Mouse (Mus musculus) heart, embryonic 11.5 days (tissue): ENCODE data around the gene Ctdspl. TPM values are rescaled to one million over a fixed set of nuclear protein-coding genes. Genes with fewer than 3 reads are reported as not detected.

ENCODE experiments used
- ATAC-seq: fragments of 200-750 bp; cut with Nextera tagmentation; replicated peaks from 2 replicates; pipeline ENCODE4 v1.8.0; 2017; ENCODE audit warnings: moderate library complexity; ENCODE audit not compliant: insufficient number of reproducible peaks, low FRiP score, low TSS enrichment
- H3K27ac ChIP-seq: fragments of 300-500 bp; sonication (generic); 2 replicates; pipeline ENCODE4 v1.5.1; 2014; ENCODE audit warnings: mild to moderate bottlenecking, low read depth, low read length
- H3K27me3 ChIP-seq: fragments of 300-500 bp; sonication (generic); 2 replicates; pipeline ENCODE4 v1.6.1; 2014; ENCODE audit warnings: mild to moderate bottlenecking, low read length, mixed read lengths; ENCODE audit not compliant: control insufficient read depth, insufficient read depth
- H3K36me3 ChIP-seq: fragments of 300-500 bp; sonication (generic); 2 replicates; pipeline ENCODE4 v1.6.1; 2014; ENCODE audit warnings: mild to moderate bottlenecking, low read length, moderate library complexity, mixed read lengths; ENCODE audit not compliant: control insufficient read depth, insufficient read depth
- H3K4me1 ChIP-seq: fragments of 300-500 bp; sonication (generic); 2 replicates; pipeline ENCODE4 v1.6.1; 2014; ENCODE audit warnings: low read length; ENCODE audit not compliant: control insufficient read depth, insufficient read depth
- H3K4me2 ChIP-seq: fragments of 300-500 bp; sonication (generic); 2 replicates; pipeline ENCODE4 v1.6.1; 2014; ENCODE audit warnings: mild to moderate bottlenecking, moderate library complexity
- H3K4me3 ChIP-seq: fragments of 300-500 bp; sonication (generic); 2 replicates; pipeline ENCODE4 v1.5.1; 2014; ENCODE audit warnings: low read depth, low read length
- H3K9ac ChIP-seq: fragments of 300-500 bp; sonication (generic); 2 replicates; pipeline ENCODE4 v1.6.1; 2014; ENCODE audit warnings: mild to moderate bottlenecking, low read depth, low read length, moderate library complexity
- H3K9me3 ChIP-seq: fragments of 300-500 bp; sonication (generic); replicated peaks from 2 replicates; pipeline ENCODE4 v1.6.1; 2016; ENCODE audit warnings: low read length; ENCODE audit not compliant: control insufficient read depth
- WGBS: fragments of 180-500 bp; shearing (Covaris S2); extraction: QIAGEN DNeasy Blood & Tissue Kit; methylation state at CpG from one replicate; pipeline ENCODE4 v1.1.7; 2014; ENCODE audit not compliant: insufficient replicate concordance; 5-methylcytosine and 5-hydroxymethylcytosine counted together
- polyA plus RNA-seq: library from polyadenylated mRNA; unstranded; fragments of >200 nt; fragmentation: Nextera tagmentation; extraction: Ambion mirVana; gene quantifications from 2 replicates; pipeline ENCODE4 v1.2.1, GENCODE M21; 2014

The Ctdspl gene
- 8.5 and 10.5 TPM in 2 replicates for polyA plus RNA-seq

GRCm38 (mm10) chr9:118926111-118926650 is at the start of gene Ctdspl:
TSS of gene Ctdspl (plus strand) at chr9:118926453.
- Histone ChIP-seq H3K36me3 (no peaks in the 10 kb centered on the region), H3K9me3 (no peaks in the 10 kb centered on the region), H3K27ac (peak within 1 kb of the TSS; percentile 79), H3K4me1 (peaks cover 28% of the 10 kb centered on the region), H3K9ac (peak within 1 kb of the TSS; percentile 83), H3K4me2 (peak within 1 kb of the TSS; percentile 99), H3K4me3 (peak within 1 kb of the TSS; percentile 85), H3K27me3 (no peaks in the 10 kb centered on the region)
- under 1% methylated on average over 42 of the region's 73 CpGs for WGBS
- ATAC-seq, result peak; percentile 64

DNA sequence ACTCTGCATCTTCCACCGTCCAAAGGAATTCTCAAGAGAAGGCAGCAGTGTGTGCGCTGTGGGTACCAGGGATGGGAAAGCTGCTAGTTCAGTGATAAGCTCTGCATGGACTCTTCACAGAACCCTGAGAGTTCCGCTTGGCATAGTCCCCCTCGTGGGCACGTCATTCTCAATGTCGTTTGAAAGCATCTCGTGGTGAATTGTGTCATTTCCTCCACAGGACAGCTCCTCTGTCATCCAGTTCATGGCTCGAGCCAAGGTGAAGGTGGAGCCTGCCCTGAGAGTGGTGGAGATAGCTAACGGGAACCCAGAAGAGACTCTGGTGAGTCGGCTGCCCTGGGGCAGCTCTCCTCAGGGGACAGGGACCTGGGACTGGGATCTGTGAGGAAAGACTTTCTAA is 49.4 kb upstream of the Ctdspl start:
- H3K27ac ChIP-seq, result peak overlapping the region; percentile 64
- no peak for ATAC-seq
- 59% methylated on average over 10 of the region's 10 CpGs for WGBS

DNA sequence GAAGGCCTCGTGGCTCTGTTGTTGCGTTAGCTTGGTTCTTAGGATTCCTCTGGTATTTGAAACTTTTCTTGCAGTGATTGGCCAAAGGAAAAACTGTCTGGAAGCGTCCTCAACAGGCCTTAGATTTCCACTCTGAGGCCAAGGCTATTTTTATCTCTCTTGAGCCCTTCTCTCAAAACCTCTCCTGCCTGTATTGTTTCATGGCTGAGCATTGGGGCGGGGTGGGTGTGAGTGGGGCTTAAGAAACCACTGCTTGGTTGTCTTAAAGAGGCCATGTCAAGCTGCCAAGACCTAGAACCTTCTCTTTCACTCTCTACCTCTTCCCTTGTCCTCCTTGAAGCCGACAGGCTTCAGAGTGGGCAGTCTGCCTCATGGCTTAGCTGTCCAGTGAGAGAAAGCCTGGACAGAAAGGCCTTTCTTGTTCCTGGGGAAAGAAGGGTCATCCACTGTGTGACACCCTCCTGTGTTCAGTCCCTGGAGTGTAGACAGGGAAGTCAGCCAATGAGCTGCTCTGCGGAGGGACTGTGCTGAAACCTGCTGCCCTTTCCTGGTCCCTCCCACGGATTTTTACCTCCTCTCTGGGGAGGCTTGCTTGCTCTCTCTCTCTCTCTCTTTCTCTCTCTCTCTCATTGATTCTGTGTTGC is 48.8 kb upstream of the Ctdspl start:
- Histone ChIP-seq H3K4me3 (no peak overlapping the region), H3K4me2 (no peak overlapping the region), H3K9ac (no peak overlapping the region), H3K4me1 (peaks cover 20% of the 10 kb centered on the region), H3K36me3 (0 out of 2 replicates have a peak, but pooled peaks cover 3% of the 10 kb centered on the region), H3K27ac (peak overlapping the region; percentile 64), H3K27me3 (no peaks in the 10 kb centered on the region), H3K9me3 (no peaks in the 10 kb centered on the region)
- WGBS, result 60% methylated on average over 7 of the region's 7 CpGs
- ATAC-seq, result no peak

More for the DNA sequence above, 49.4 kb upstream of the Ctdspl start:
- H3K4me3 ChIP-seq, result no peak overlapping the region
- H3K4me1 ChIP-seq, result peaks cover 20% of the 10 kb centered on the region
- H3K27me3 ChIP-seq, result no peaks in the 10 kb centered on the region
- H3K9me3 ChIP-seq, result no peaks in the 10 kb centered on the region
- 0 out of 2 replicates have a peak, but pooled peaks cover 3% of the 10 kb centered on the region for H3K36me3 ChIP-seq
- no peak overlapping the region for H3K9ac ChIP-seq
- no peak overlapping the region for H3K4me2 ChIP-seq

DNA sequence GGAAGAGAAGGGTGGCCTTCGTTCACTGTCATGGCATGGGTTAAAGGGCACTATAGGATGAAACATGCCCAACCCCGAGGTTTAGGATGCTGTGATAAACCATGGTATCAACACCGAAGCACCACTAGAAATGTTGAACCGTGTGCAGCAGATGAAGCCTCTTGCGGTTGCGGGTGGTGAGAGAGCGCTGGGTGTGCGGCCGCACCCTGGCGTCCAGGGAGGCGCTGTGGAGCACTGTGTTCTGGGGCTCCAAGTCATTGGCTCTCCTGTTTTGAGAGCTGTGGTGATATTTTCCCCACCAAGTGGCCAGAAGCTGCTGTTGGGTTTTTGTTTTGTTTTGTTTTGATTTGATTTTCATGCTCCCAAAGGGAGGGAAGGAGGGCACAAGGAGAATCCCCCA is 47.7 kb upstream of the Ctdspl start:
- H3K27me3 ChIP-seq, result no peaks in the 10 kb centered on the region
- no peak for ATAC-seq
- no peak overlapping the region for H3K4me2 ChIP-seq
- H3K36me3 ChIP-seq, result no peaks in the 10 kb centered on the region
- H3K9me3 ChIP-seq, result no peaks in the 10 kb centered on the region
- no peak overlapping the region for H3K4me3 ChIP-seq
- 84% methylated on average over 11 of the region's 11 CpGs for WGBS
- H3K4me1 ChIP-seq, result peaks cover 20% of the 10 kb centered on the region
- H3K27ac ChIP-seq, result no peak overlapping the region
- no peak overlapping the region for H3K9ac ChIP-seq

DNA sequence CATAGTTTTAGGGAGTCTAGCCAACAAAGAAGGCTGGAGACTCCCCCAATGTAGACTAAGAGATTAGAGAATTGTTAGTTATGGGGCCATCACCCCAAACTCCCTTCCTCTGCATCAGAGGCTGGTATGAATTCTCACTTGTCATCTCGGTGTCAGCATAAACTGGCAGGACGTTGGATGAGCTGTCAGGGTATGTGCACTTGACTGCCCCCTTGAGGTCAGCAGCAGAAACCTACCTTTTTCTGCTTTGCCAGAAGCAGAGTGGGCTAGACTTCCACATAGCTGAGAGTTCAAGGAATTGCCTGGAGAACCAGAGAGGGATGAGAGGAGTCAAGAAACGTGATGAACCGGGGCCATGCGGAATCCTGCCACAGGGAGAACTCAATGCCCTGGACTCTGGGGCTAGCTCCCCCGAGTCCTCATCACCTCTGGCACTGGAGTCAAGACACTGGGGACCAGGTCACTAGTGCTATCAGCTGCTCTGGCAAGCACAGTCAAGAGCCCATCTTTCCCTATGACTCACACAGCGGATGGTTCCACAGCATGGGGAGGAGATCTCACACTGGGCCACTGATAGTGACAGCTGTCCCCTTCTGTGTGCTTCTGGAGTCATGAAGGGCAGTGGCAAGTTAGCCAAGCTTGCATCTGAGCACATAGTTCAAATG is 44.8 kb upstream of the Ctdspl start:
- ATAC-seq, result no peak
- H3K36me3 ChIP-seq, result no peaks in the 10 kb centered on the region
- H3K9ac ChIP-seq, result no peak overlapping the region
- H3K4me3 ChIP-seq, result no peak overlapping the region
- 70% methylated on average over 7 of the region's 7 CpGs for WGBS
- H3K4me2 ChIP-seq, result no peak overlapping the region
- no peak overlapping the region for H3K27ac ChIP-seq
- H3K27me3 ChIP-seq, result no peaks in the 10 kb centered on the region
- H3K4me1 ChIP-seq, result peaks cover 13% of the 10 kb centered on the region
- H3K9me3 ChIP-seq, result no peaks in the 10 kb centered on the region

GRCm38 (mm10) chr9:118881946-118882284 is 44.3 kb upstream of the Ctdspl start:
- H3K4me3 ChIP-seq, result no peak overlapping the region
- WGBS, result 87% methylated on average over 6 of the region's 6 CpGs
- H3K4me2 ChIP-seq, result no peak overlapping the region
- no peaks in the 10 kb centered on the region for H3K9me3 ChIP-seq
- peaks cover 8% of the 10 kb centered on the region for H3K4me1 ChIP-seq
- H3K36me3 ChIP-seq, result no peaks in the 10 kb centered on the region
- H3K27ac ChIP-seq, result no peak overlapping the region
- H3K9ac ChIP-seq, result no peak overlapping the region
- no peaks in the 10 kb centered on the region for H3K27me3 ChIP-seq
- ATAC-seq, result no peak

DNA sequence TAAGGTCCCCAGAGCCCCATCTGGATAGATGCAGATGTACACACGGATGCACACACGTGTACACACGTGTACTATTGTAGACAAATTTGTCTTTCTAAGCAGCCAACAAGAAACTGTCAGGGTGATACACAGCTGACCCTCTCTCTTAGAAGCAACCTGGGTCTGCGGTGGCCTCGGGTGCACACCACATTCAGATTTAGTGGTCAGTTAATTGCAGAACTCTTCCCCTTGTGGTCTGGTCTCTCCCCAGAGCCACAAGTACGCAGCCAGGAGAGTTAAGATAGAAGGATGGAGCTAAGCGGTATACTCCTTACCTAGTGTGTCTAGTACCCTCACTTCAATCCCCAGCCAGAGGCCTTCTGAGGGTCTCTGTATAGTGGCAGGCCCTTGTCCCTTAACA is 43.1 kb upstream of the Ctdspl start:
- H3K36me3 ChIP-seq, result no peaks in the 10 kb centered on the region
- no peak overlapping the region for H3K4me3 ChIP-seq
- no peaks in the 10 kb centered on the region; the same call in 1 of the 2 replicates for H3K4me1 ChIP-seq
- no peak overlapping the region for H3K9ac ChIP-seq
- no peak overlapping the region for H3K4me2 ChIP-seq
- H3K27me3 ChIP-seq, result no peaks in the 10 kb centered on the region; the same call in 1 of the 2 replicates
- ATAC-seq, result no peak
- 82% methylated on average over 7 of the region's 7 CpGs for WGBS
- H3K27ac ChIP-seq, result no peak overlapping the region
- no peaks in the 10 kb centered on the region for H3K9me3 ChIP-seq

GRCm38 (mm10) chr9:118885785-118886184 is 40.5 kb upstream of the Ctdspl start:
- Histone ChIP-seq H3K9ac (no peak overlapping the region), H3K4me2 (no peak overlapping the region), H3K4me3 (no peak overlapping the region), H3K36me3 (no peaks in the 10 kb centered on the region), H3K9me3 (no peaks in the 10 kb centered on the region), H3K27ac (no peak overlapping the region), H3K27me3 (no peaks in the 10 kb centered on the region; the same call in 1 of the 2 replicates), H3K4me1 (peaks cover 3% of the 10 kb centered on the region; the same call in 1 of the 2 replicates)
- ATAC-seq, result no peak
- WGBS, result 70% methylated on average over 6 of the region's 6 CpGs
